Mouse (Mus musculus) limb, embryonic 11.5 days (tissue): ENCODE measurements around the gene Selplg. TPM values are rescaled to one million over a fixed set of nuclear protein-coding genes. Genes with fewer than 3 reads are reported as not detected.
"Not testable (repeated sequence)": the region's sequence is repeated elsewhere in the genome, so short reads cannot be mapped to it uniquely, and the experiment has no call there.

ENCODE experiments used
- ATAC-seq: fragments of 200-750 bp; cut with Nextera tagmentation; 2 replicates; pipeline ENCODE4 v1.8.0; 2017; ENCODE audit warnings: low read depth; ENCODE audit not compliant: insufficient number of reproducible peaks, low FRiP score, low TSS enrichment
- DNase-seq: peaks from one replicate; pipeline ENCODE4 v3.0.0-alpha.2; 2015; ENCODE audit warnings: low spot score
- H3K27ac ChIP-seq: fragments of 300-500 bp; sonication (generic); replicated peaks from 2 replicates; pipeline ENCODE4 v1.5.1; 2014; ENCODE audit warnings: low read depth, mild to moderate bottlenecking, low read length
- H3K27me3 ChIP-seq: fragments of 300-500 bp; sonication (generic); 2 replicates; pipeline ENCODE4 v1.6.1; 2014; ENCODE audit warnings: mild to moderate bottlenecking, low read length, mixed read lengths; ENCODE audit not compliant: control insufficient read depth, insufficient read depth
- H3K36me3 ChIP-seq: fragments of 300-500 bp; sonication (generic); 2 replicates; pipeline ENCODE4 v1.6.1; 2014; ENCODE audit warnings: mild to moderate bottlenecking, low read length, moderate library complexity, mixed read lengths; ENCODE audit not compliant: control insufficient read depth, insufficient read depth
- H3K4me1 ChIP-seq: fragments of 300-500 bp; sonication (generic); 2 replicates; pipeline ENCODE4 v1.6.1; 2014; ENCODE audit warnings: low read length, mixed read lengths; ENCODE audit not compliant: control insufficient read depth, insufficient read depth
- H3K4me2 ChIP-seq: fragments of 300-500 bp; sonication (generic); 2 replicates; pipeline ENCODE4 v1.6.1; 2014; ENCODE audit warnings: low read depth, mild to moderate bottlenecking, moderate library complexity; ENCODE audit not compliant: severe bottlenecking
- H3K4me3 ChIP-seq: fragments of 300-500 bp; sonication (generic); 2 replicates; pipeline ENCODE4 v1.5.1; 2014; ENCODE audit warnings: low read depth, low read length
- H3K9ac ChIP-seq: fragments of 300-500 bp; sonication (generic); 2 replicates; pipeline ENCODE4 v1.6.1; 2014; ENCODE audit warnings: mild to moderate bottlenecking, low read length
- H3K9me3 ChIP-seq: fragments of 300-500 bp; sonication (generic); 2 replicates; pipeline ENCODE4 v1.6.1; 2016; ENCODE audit warnings: low read length; ENCODE audit not compliant: control insufficient read depth
- WGBS: fragments of 180-500 bp; shearing (Covaris S2); extraction: QIAGEN DNeasy Blood & Tissue Kit; methylation state at CpG from one replicate; pipeline ENCODE4 v1.1.7; 2014; 5-methylcytosine and 5-hydroxymethylcytosine counted together
- polyA plus RNA-seq: library from polyadenylated mRNA; unstranded; fragments of >200 nt; fragmentation: Nextera tagmentation; extraction: Ambion mirVana; gene quantifications from 2 replicates; pipeline ENCODE4 v1.2.1, GENCODE M21; 2014

The Selplg gene
- polyA plus RNA-seq, 1 experiment from 2014 or later, result 1.6 TPM

DNA sequence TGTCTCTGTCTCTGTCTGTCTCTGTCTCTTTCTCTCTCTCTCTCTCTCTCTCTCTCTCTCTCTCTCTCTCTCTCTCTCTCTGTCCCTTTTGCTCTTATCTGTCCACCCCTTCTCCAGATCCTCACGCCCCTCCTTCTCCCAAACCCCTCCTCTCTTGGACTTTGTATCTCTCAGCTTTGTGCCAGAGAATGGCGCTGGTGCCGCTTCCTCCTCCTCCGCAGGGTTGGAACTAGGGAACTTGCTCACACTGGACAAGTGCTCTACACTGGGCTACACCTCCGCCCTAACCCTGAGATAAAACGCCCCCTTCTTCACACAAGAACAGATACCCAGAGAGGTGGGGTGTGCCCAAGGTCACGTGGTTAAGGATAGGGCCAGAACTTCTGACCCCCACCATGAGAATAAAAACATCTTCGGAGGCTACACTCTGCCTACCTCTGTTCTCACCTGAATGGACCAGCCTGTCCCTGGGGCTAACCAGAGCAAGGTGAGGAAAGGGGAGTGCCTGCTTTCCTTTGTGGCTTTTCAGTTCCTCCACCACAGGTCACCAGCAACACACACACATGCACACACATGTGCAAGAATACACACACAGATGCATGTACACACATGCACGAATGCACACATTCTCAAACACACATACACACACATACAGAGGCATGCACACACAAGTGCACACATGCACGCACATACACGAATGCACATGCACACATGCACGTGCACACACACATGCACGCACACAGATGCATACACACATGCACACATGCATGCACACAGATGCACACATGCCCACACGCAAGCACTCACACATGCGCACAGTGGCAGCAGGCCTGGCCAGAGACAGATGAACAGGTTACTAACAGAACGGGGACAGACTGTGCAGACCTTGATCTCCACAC, 41.0 kb downstream of the Selplg start:
- Histone ChIP-seq H3K4me3 (no peak overlapping the region), H3K9me3 (no peaks in the 10 kb centered on the region), H3K27ac (peak overlapping the region; percentile 21; the same call in 1 of the 2 replicates), H3K36me3 (peaks cover 14% of the 10 kb centered on the region), H3K4me1 (peaks cover 62% of the 10 kb centered on the region), H3K27me3 (no peaks in the 10 kb centered on the region), H3K4me2 (no peak overlapping the region), H3K9ac (no peak overlapping the region)
- 88% methylated on average over 16 of the region's 16 CpGs for WGBS
- no peak for ATAC-seq
- no peak for DNase-seq

DNA sequence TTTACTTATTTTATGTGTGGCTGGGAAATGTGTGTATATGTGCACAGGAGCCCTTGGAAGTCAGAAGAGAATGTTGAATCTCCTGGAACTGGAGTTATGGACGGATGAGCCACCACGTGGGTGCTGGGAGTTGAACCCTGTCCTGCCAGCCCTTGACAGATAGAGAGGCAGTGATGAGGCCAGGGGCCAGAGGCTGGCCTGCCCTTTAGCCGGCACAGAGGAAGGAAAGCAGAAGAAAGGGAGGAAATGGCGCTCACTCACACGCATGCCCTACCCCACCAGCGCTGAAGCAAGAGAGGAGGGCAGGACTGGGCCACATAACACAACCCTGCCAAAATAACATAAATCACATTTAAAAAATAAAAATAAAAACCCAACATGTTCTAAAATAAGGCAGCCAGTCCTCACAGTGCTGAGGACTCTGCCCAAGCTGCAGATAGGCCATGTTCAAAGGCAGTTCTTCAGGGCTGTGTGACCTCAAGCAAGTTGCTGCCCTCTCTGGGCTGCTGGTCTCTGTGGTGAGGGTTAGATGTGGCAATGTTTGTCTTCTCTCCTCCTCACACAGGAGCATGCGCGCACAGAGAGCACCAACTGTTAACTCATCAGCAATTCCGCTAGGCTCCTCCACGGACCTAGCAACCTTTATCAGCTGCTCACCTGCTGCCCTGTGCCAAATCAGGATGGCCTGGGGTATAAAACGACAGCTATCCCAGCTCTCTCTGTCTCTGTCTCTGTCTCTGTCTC, 41.8 kb downstream of the Selplg start:
- Histone ChIP-seq H3K9ac (no peak overlapping the region), H3K27me3 (no peaks in the 10 kb centered on the region), H3K9me3 (no peaks in the 10 kb centered on the region), H3K4me2 (no peak overlapping the region), H3K27ac (peak overlapping the region; percentile 68), H3K36me3 (peaks cover 14% of the 10 kb centered on the region), H3K4me3 (no peak overlapping the region), H3K4me1 (peaks cover 54% of the 10 kb centered on the region)
- no peak for DNase-seq
- 63% methylated on average over 11 of the region's 11 CpGs for WGBS
- no peak for ATAC-seq

DNA sequence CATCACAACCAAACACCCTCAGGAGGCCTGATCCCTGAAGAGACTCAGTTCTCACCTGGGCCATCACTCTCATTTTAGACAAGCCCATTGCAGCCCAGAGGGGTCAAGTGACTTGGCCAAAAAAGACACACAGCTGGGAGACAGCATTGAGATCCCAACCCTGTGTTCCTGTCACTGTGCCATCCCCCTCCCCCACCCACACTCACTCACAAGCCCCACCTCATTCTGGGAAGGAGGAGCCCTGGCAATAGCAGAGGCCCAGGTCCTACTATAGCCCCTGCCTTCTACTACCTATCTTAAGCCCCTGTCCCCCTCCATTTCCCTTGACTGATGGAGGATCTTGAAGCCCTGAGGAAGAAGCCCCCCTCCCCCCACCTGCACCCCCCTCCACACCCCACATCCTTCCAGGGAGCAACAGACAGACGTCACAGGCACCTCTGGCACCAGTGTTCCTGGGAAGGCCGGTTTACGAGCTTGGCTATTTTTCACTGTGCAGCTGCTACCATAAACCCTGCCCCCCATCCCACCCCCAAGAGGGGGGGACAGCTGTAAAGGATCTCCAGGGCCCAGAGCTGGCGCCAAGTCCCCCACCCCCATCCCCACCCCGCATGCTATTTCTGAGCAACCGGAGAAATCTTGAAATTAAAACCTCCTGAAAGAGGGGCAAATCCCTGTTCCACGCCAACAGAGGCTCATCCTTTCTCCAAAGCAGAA, 43.2 kb downstream of the Selplg start:
- Histone ChIP-seq H3K9me3 (no peaks in the 10 kb centered on the region), H3K4me1 (peaks cover 49% of the 10 kb centered on the region), H3K27me3 (no peaks in the 10 kb centered on the region), H3K4me2 (peak overlapping the region; percentile 20; the same call in 1 of the 2 replicates), H3K4me3 (no peak overlapping the region), H3K9ac (no peak overlapping the region), H3K27ac (peak overlapping the region; percentile 88), H3K36me3 (peaks cover 5% of the 10 kb centered on the region)
- ATAC-seq, result peak; percentile 82
- DNase-seq, result peak; percentile 82
- 8% methylated on average over 7 of the region's 7 CpGs for WGBS

DNA sequence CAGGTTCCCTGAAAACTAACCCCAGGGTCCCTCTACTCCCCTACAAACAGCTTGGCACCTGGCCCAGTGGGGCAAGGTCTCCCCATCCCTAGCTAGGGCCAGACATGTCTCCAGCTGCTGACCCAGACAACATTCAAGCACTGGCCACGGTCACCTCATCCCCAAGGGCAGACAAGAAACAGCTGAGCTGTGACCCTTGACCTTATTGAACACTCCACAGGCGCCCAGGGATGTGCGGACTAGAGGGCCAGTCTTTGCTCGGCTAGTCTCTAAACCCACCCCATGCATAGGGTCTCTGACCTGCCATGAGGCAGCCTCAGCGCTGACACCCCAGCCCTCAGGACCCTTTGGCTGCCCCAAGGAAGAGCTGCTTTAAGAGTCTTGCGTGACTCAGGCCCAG, 43.8 kb downstream of the Selplg start:
- Histone ChIP-seq H3K36me3 (peaks cover 3% of the 10 kb centered on the region; the same call in 1 of the 2 replicates), H3K27me3 (no peaks in the 10 kb centered on the region), H3K9ac (no peak overlapping the region), H3K4me1 (peaks cover 50% of the 10 kb centered on the region), H3K4me2 (no peak overlapping the region; the same call in 1 of the 2 replicates), H3K27ac (peak overlapping the region; percentile 88), H3K9me3 (no peaks in the 10 kb centered on the region), H3K4me3 (no peak overlapping the region)
- ATAC-seq (peak; percentile 33; the same call in 1 of the 2 replicates), DNase-seq (no peak)
- 17% methylated on average over 6 of the region's 6 CpGs for WGBS

DNA sequence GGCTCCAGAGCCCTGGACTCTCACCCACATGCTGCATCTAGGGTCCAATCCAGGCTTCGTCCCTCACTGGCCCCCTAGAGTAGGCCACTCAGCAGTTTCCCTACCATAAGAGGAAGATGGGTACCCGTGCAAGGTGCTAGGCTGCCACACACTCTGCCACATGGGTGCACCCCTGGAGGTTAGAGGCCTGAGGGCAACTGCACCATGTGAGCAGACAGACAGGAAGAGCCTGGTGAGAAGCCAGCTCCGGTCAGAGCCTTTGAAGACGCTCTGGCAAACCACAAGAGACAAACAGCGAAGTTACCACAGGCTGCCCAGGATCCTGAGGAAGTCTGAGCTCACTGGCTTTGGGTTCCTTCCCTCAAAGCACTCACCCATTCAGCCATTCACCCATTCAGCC, 45.5 kb downstream of the Selplg start:
- ATAC-seq (no peak), DNase-seq (no peak)
- 80% methylated on average over 5 of the region's 5 CpGs for WGBS
- Histone ChIP-seq H3K27ac (no peak overlapping the region), H3K36me3 (no peaks in the 10 kb centered on the region), H3K9me3 (no peaks in the 10 kb centered on the region), H3K9ac (no peak overlapping the region; the same call in 1 of the 2 replicates), H3K4me3 (no peak overlapping the region), H3K4me1 (peaks cover 48% of the 10 kb centered on the region), H3K27me3 (no peaks in the 10 kb centered on the region), H3K4me2 (no peak overlapping the region)

DNA sequence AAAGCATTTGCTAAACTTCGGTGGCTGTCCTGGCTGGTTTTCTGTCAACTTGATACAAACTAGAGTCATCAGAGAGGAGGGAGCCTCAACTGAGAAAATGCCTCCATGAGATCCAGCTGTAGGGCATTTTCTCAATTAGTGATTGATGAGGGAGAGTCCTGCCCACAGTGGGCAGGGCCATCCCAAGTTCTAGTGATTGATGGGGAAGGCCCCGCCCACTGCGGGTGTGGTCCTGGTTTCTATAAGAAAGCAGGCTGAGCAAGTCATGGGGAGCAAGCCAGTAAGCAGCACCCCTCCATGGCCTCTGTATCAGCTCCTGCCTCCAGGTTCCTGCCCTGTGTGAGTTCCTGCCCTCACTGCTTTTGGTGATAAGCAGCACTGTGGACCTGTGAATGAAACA, 48.3 kb downstream of the Selplg start:
- Histone ChIP-seq H3K4me2 (peak overlapping the region; percentile 36; the same call in 1 of the 2 replicates), H3K4me1 (peaks cover 40% of the 10 kb centered on the region), H3K27ac (peak overlapping the region; percentile 68)
- not testable (repeated sequence) for H3K4me3 ChIP-seq, H3K36me3 ChIP-seq, DNase-seq, ATAC-seq, H3K27me3 ChIP-seq, H3K9ac ChIP-seq, H3K9me3 ChIP-seq
- 26% methylated on average over 3 of the region's 3 CpGs for WGBS

DNA sequence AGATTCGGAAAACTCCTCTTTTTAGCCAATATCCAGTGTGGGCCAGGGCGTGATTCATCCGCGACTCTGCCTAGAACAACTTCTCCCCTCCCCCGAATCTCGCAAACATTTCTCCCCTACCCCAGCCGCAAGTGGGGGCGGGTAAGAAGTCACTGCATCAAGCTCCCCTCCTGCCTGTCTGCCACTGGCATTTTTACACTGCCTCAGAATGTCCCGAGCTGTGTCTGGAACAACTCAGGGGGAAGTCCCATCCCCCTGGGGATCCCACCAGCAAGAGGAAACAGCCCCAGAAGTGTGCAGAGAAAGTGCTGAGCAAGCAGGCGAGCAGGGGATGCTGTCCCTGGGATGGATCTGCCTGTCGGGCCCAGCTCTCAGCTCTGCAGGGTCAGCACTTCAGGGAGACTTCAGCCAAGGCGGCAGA, 48.9 kb downstream of the Selplg start:
- peak overlapping the region; percentile 12; the same call in 1 of the 2 replicates for H3K9ac ChIP-seq
- ATAC-seq (no peak), DNase-seq (peak; percentile 46)
- H3K36me3 ChIP-seq, result no peaks in the 10 kb centered on the region; the same call in 1 of the 2 replicates
- peaks cover 35% of the 10 kb centered on the region for H3K4me1 ChIP-seq
- no peaks in the 10 kb centered on the region for H3K27me3 ChIP-seq
- H3K4me3 ChIP-seq, result no peak overlapping the region
- peak overlapping the region; percentile 68 for H3K27ac ChIP-seq
- peak overlapping the region; percentile 36 for H3K4me2 ChIP-seq
- WGBS, result 8% methylated on average over 12 of the region's 12 CpGs
- no peaks in the 10 kb centered on the region for H3K9me3 ChIP-seq

DNA sequence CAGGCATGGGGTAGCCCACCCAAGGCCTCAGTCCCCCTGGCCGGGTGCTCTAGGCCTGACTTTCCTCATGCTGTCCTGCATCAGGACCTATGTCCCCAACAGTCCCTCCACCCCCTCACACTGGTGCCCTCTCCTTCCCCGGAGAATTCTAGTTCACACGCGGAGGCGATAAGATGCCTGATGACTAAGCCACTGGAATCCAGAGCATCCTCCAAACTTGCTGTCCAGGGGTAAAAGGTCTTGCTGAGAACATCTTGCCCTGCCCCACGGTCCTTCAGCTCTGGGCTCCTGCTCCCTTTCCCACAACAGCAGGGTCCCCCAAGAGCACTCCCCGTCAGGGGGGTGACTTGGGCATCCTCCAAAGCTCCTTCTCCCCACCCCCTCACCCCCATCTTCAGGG, 49.8 kb downstream of the Selplg start:
- H3K36me3 ChIP-seq, result no peaks in the 10 kb centered on the region; the same call in 1 of the 2 replicates
- H3K4me2 ChIP-seq, result no peak overlapping the region
- H3K4me3 ChIP-seq, result no peak overlapping the region
- DNase-seq, result no peak
- H3K27me3 ChIP-seq, result no peaks in the 10 kb centered on the region
- 87% methylated on average over 7 of the region's 7 CpGs for WGBS
- H3K4me1 ChIP-seq, result peaks cover 26% of the 10 kb centered on the region
- no peak overlapping the region; the same call in 1 of the 2 replicates for H3K27ac ChIP-seq
- ATAC-seq, result no peak
- H3K9me3 ChIP-seq, result no peaks in the 10 kb centered on the region
- H3K9ac ChIP-seq, result no peak overlapping the region
